Mouse (Mus musculus): Measurements from ENCODE around the gene Xirp1. TPM values are rescaled to one million over a fixed set of nuclear protein-coding genes. Genes with fewer than 3 reads are reported as not detected.

The Xirp1 gene
- polyA plus RNA-seq, 1 experiment from 2014 or later, result 2.6 TPM

DNA sequence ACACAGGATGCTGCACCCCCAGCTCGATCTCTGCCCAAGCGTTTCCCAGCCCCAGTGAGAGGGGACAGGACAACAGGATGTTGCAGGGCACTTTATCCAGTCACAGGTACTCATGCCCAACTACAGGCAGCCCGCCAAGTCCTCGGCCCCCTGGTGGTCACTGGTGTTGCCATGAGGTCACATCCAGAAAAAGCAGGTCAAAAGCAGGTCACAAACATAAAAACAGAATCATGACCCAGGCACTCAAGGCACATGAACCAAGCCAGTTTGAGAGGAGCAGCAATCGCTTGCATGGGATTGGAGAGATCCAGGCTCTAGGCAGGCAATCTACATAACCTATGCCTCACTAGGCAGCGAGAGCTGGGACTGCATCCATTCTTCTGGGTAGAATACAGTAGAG, 53.2 kb downstream of the Xirp1 start:
- H3K27me3 ChIP-seq, result no peaks in the 10 kb centered on the region
- WGBS, result 50% methylated on average over 6 of the region's 6 CpGs
- H3K4me3 ChIP-seq (replicated peaks), result no peak overlapping the region
- H3K4me1 ChIP-seq, result peaks cover 18% of the 10 kb centered on the region
- no peak overlapping the region for H3K9ac ChIP-seq
- H3K36me3 ChIP-seq, result peaks cover 24% of the 10 kb centered on the region
- H3K9me3 ChIP-seq (replicated peaks), result no peaks in the 10 kb centered on the region
- H3K4me2 ChIP-seq (replicated peaks), result no peak overlapping the region
- H3K27ac ChIP-seq (replicated peaks), result peak overlapping the region; percentile 66
- ATAC-seq (ENCODE audit: insufficient number of reproducible peaks, low FRiP score, low TSS enrichment, low read depth), result no peak

- Histone ChIP-seq H3K4me1 (peaks cover 19% of the 10 kb centered on the region), H3K27ac (replicated peaks) (no peak overlapping the region), H3K27me3 (no peaks in the 10 kb centered on the region), H3K36me3 (peaks cover 24% of the 10 kb centered on the region), H3K4me2 (replicated peaks) (no peak overlapping the region), H3K9me3 (replicated peaks) (no peaks in the 10 kb centered on the region), H3K4me3 (replicated peaks) (no peak overlapping the region), H3K9ac (no peak overlapping the region)
- ATAC-seq (ENCODE audit: insufficient number of reproducible peaks, low FRiP score, low TSS enrichment, low read depth), result no peak
- 81% methylated on average over 7 of the region's 7 CpGs for WGBS
These were observed 53.6 kb downstream of the Xirp1 start for GRCm38 (mm10) chr9:119969811-119970210.

- H3K27ac ChIP-seq (replicated peaks), result no peak overlapping the region
- H3K9ac ChIP-seq, result no peak overlapping the region
- no peak overlapping the region for H3K4me3 ChIP-seq (replicated peaks)
- no peak for ATAC-seq (ENCODE audit: insufficient number of reproducible peaks, low FRiP score, low TSS enrichment, low read depth)
- peaks cover 31% of the 10 kb centered on the region for H3K4me1 ChIP-seq
- no peaks in the 10 kb centered on the region for H3K27me3 ChIP-seq
- H3K4me2 ChIP-seq (replicated peaks), result no peak overlapping the region
- H3K9me3 ChIP-seq (replicated peaks), result no peaks in the 10 kb centered on the region
- 85% methylated on average over 26 of the region's 26 CpGs for WGBS
- no peaks in the 10 kb centered on the region for H3K36me3 ChIP-seq
These were observed 57.0 kb downstream of the Xirp1 start for GRCm38 (mm10) chr9:119966221-119966910.

GRCm38 (mm10) chr9:119965186-119965585, 58.2 kb downstream of the Xirp1 start:
- WGBS, result 55% methylated on average over 3 of the region's 3 CpGs
- Histone ChIP-seq H3K4me2 (replicated peaks) (no peak overlapping the region), H3K9ac (no peak overlapping the region), H3K4me1 (peaks cover 19% of the 10 kb centered on the region), H3K27me3 (no peaks in the 10 kb centered on the region), H3K9me3 (replicated peaks) (no peaks in the 10 kb centered on the region), H3K4me3 (replicated peaks) (no peak overlapping the region), H3K36me3 (no peaks in the 10 kb centered on the region), H3K27ac (replicated peaks) (no peak overlapping the region)
- ATAC-seq (ENCODE audit: insufficient number of reproducible peaks, low FRiP score, low TSS enrichment, low read depth), result no peak

GRCm38 (mm10) chr9:119964206-119964605, 59.2 kb downstream of the Xirp1 start:
- Histone ChIP-seq H3K27ac (replicated peaks) (no peak overlapping the region), H3K36me3 (no peaks in the 10 kb centered on the region)
- ATAC-seq (ENCODE audit: insufficient number of reproducible peaks, low FRiP score, low TSS enrichment, low read depth), result no peak

More at GRCm38 (mm10) chr9:119964206-119964605, 59.2 kb downstream of the Xirp1 start:
- Histone ChIP-seq H3K27me3 (no peaks in the 10 kb centered on the region), H3K9ac (no peak overlapping the region), H3K4me3 (replicated peaks) (no peak overlapping the region), H3K4me2 (replicated peaks) (no peak overlapping the region), H3K4me1 (peaks cover 18% of the 10 kb centered on the region), H3K9me3 (replicated peaks) (no peaks in the 10 kb centered on the region)
- 74% methylated on average over 3 of the region's 3 CpGs for WGBS

Other genes starting within 250 kb of the Xirp1 start
- 0.04 and 0.08 TPM in 2 replicates for gene Scn11a, start 198.1 kb downstream of the Xirp1 start, polyA plus RNA-seq (2015; fragmentation: Nextera tagmentation; extraction: Ambion mirVana)
- 48.1 and 55.1 TPM in 2 replicates for gene Wdr48, start 128.7 kb downstream of the Xirp1 start, polyA plus RNA-seq (2015; fragmentation: Nextera tagmentation; extraction: Ambion mirVana)
- gene Gorasp1, start 86.0 kb downstream of the Xirp1 start, polyA plus RNA-seq (2015; fragmentation: Nextera tagmentation; extraction: Ambion mirVana), result 32.5 and 32.6 TPM in 2 replicates
- gene Ttc21a, start 86.0 kb downstream of the Xirp1 start, polyA plus RNA-seq (2015; fragmentation: Nextera tagmentation; extraction: Ambion mirVana), result 1.5 and 2.6 TPM in 2 replicates
- gene Csrnp1, start 38.9 kb downstream of the Xirp1 start, polyA plus RNA-seq (2015; fragmentation: Nextera tagmentation; extraction: Ambion mirVana), result 5.7 and 6.7 TPM in 2 replicates
- 15.7 and 17.1 TPM in 2 replicates for gene Cx3cr1, start 46.3 kb upstream of the Xirp1 start, polyA plus RNA-seq (2015; fragmentation: Nextera tagmentation; extraction: Ambion mirVana)
- 3.0 and 3.8 TPM in 2 replicates for gene Ccr8, start 68.5 kb upstream of the Xirp1 start, polyA plus RNA-seq (2015; fragmentation: Nextera tagmentation; extraction: Ambion mirVana)
- 28.4 and 30.1 TPM in 2 replicates for gene Slc25a38, start 86.8 kb upstream of the Xirp1 start, polyA plus RNA-seq (2015; fragmentation: Nextera tagmentation; extraction: Ambion mirVana)
- gene Rpsa, start 104.1 kb upstream of the Xirp1 start, polyA plus RNA-seq (2015; fragmentation: Nextera tagmentation; extraction: Ambion mirVana), result 1,545 and 1,556 TPM in 2 replicates
- gene Mobp, start 126.1 kb upstream of the Xirp1 start, polyA plus RNA-seq (2015; fragmentation: Nextera tagmentation; extraction: Ambion mirVana), result 0.40 and 0.56 TPM in 2 replicates

Measured in embryonic facial prominence, embryonic 15.5 days (tissue).